Mouse (Mus musculus): ENCODE measurements around the gene Fam189a2. TPM values are rescaled to one million over a fixed set of nuclear protein-coding genes. Genes with fewer than 3 reads are reported as not detected.

Gene Fam189a2
- polyA plus RNA-seq, 2 experiments, result 1.0 to 4.5 TPM

GRCm38 (mm10) chr19:23956299-23956975 is 74.4 kb downstream of the Fam189a2 start:
- no peak overlapping the region for H3K9ac ChIP-seq (ENCODE audit: low read depth, low read length, severe bottlenecking)
- DNase-seq (ENCODE audit: low spot score) (no peak), ATAC-seq (ENCODE audit: low FRiP score, low read depth) (no peak)
- H3K36me3 ChIP-seq (ENCODE audit: control insufficient read depth, insufficient read depth, low read length), result no peaks in the 10 kb centered on the region
- no peak for TF ChIP-seq POLR2A (IDR thresholded peaks at IDR 0.05; ENCODE audit: borderline replicate concordance, extremely low read depth, insufficient read depth, insufficient read length)
- no peak overlapping the region for H3K27ac ChIP-seq (replicated peaks; ENCODE audit: low read depth, low read length)
- no peaks in the 10 kb centered on the region for H3K27me3 ChIP-seq (ENCODE audit: control insufficient read depth, insufficient read depth, low read length)
- 64% methylated on average over 17 of the region's 17 CpGs for WGBS
- peaks cover 3% of the 10 kb centered on the region; the same call in 1 of the 2 replicates for H3K4me1 ChIP-seq (ENCODE audit: control insufficient read depth, insufficient read depth, low read length)
- no peak overlapping the region for H3K4me3 ChIP-seq (replicated peaks; ENCODE audit: low read length)
- H3K9me3 ChIP-seq (ENCODE audit: control insufficient read depth, low read length), result no peaks in the 10 kb centered on the region
- no peak overlapping the region for H3K4me2 ChIP-seq (replicated peaks; ENCODE audit: low read depth, low read length, severe bottlenecking)

- no peak overlapping the region for H3K27ac ChIP-seq (replicated peaks; ENCODE audit: low read depth, low read length)
- no peak for ATAC-seq (ENCODE audit: low FRiP score, low read depth)
- H3K27me3 ChIP-seq (ENCODE audit: control insufficient read depth, insufficient read depth, low read length), result no peaks in the 10 kb centered on the region
- no peak overlapping the region for H3K9ac ChIP-seq (ENCODE audit: low read depth, low read length, severe bottlenecking)
- no peak overlapping the region for H3K4me2 ChIP-seq (replicated peaks; ENCODE audit: low read depth, low read length, severe bottlenecking)
- H3K9me3 ChIP-seq (ENCODE audit: control insufficient read depth, low read length), result no peaks in the 10 kb centered on the region
- no peak for DNase-seq (ENCODE audit: low spot score)
- WGBS, result 86% methylated on average over 8 of the region's 8 CpGs
- H3K4me1 ChIP-seq (ENCODE audit: control insufficient read depth, insufficient read depth, low read length), result peaks cover 3% of the 10 kb centered on the region; the same call in 1 of the 2 replicates
- no peaks in the 10 kb centered on the region for H3K36me3 ChIP-seq (ENCODE audit: control insufficient read depth, insufficient read depth, low read length)
- no peak for TF ChIP-seq POLR2A (IDR thresholded peaks at IDR 0.05; ENCODE audit: borderline replicate concordance, extremely low read depth, insufficient read depth, insufficient read length)
- H3K4me3 ChIP-seq (replicated peaks; ENCODE audit: low read length), result no peak overlapping the region
These were observed 75.4 kb downstream of the Fam189a2 start for GRCm38 (mm10) chr19:23955461-23955860.

GRCm38 (mm10) chr19:23948301-23949000 is 82.4 kb downstream of the Fam189a2 start:
- Histone ChIP-seq H3K4me3 (replicated peaks; ENCODE audit: low read length) (no peak overlapping the region), H3K9me3 (ENCODE audit: control insufficient read depth, low read length) (no peaks in the 10 kb centered on the region), H3K27ac (replicated peaks; ENCODE audit: low read depth, low read length) (no peak overlapping the region), H3K27me3 (ENCODE audit: control insufficient read depth, insufficient read depth, low read length) (no peaks in the 10 kb centered on the region), H3K9ac (ENCODE audit: low read depth, low read length, severe bottlenecking) (no peak overlapping the region), H3K36me3 (ENCODE audit: control insufficient read depth, insufficient read depth, low read length) (no peaks in the 10 kb centered on the region), H3K4me2 (replicated peaks; ENCODE audit: low read depth, low read length, severe bottlenecking) (no peak overlapping the region), H3K4me1 (ENCODE audit: control insufficient read depth, insufficient read depth, low read length) (no peaks in the 10 kb centered on the region)
- ATAC-seq (ENCODE audit: low FRiP score, low read depth) (no peak), DNase-seq (ENCODE audit: low spot score) (no peak)
- 45% methylated on average over 12 of the region's 12 CpGs for WGBS
- TF ChIP-seq POLR2A (IDR thresholded peaks at IDR 0.05; ENCODE audit: borderline replicate concordance, extremely low read depth, insufficient read depth, insufficient read length), result no peak

GRCm38 (mm10) chr19:23947871-23948270 is 82.9 kb downstream of the Fam189a2 start:
- no peak overlapping the region for H3K27ac ChIP-seq (replicated peaks; ENCODE audit: low read depth, low read length)
- no peaks in the 10 kb centered on the region for H3K9me3 ChIP-seq (ENCODE audit: control insufficient read depth, low read length)
- DNase-seq (ENCODE audit: low spot score) (no peak), ATAC-seq (ENCODE audit: low FRiP score, low read depth) (no peak)
- H3K4me1 ChIP-seq (ENCODE audit: control insufficient read depth, insufficient read depth, low read length), result no peaks in the 10 kb centered on the region
- TF ChIP-seq POLR2A (IDR thresholded peaks at IDR 0.05; ENCODE audit: borderline replicate concordance, extremely low read depth, insufficient read depth, insufficient read length), result no peak
- no peak overlapping the region for H3K9ac ChIP-seq (ENCODE audit: low read depth, low read length, severe bottlenecking)
- H3K4me2 ChIP-seq (replicated peaks; ENCODE audit: low read depth, low read length, severe bottlenecking), result no peak overlapping the region
- H3K27me3 ChIP-seq (ENCODE audit: control insufficient read depth, insufficient read depth, low read length), result no peaks in the 10 kb centered on the region
- no peak overlapping the region for H3K4me3 ChIP-seq (replicated peaks; ENCODE audit: low read length)
- 61% methylated on average over 4 of the region's 4 CpGs for WGBS
- H3K36me3 ChIP-seq (ENCODE audit: control insufficient read depth, insufficient read depth, low read length), result no peaks in the 10 kb centered on the region

- 85% methylated on average over 4 of the region's 4 CpGs for WGBS
- no peak overlapping the region for H3K27ac ChIP-seq (replicated peaks; ENCODE audit: low read depth, low read length)
- H3K9me3 ChIP-seq (ENCODE audit: control insufficient read depth, low read length), result no peaks in the 10 kb centered on the region
- no peak overlapping the region for H3K4me2 ChIP-seq (replicated peaks; ENCODE audit: low read depth, low read length, severe bottlenecking)
- no peaks in the 10 kb centered on the region for H3K36me3 ChIP-seq (ENCODE audit: control insufficient read depth, insufficient read depth, low read length)
- no peaks in the 10 kb centered on the region for H3K4me1 ChIP-seq (ENCODE audit: control insufficient read depth, insufficient read depth, low read length)
- TF ChIP-seq POLR2A (IDR thresholded peaks at IDR 0.05; ENCODE audit: borderline replicate concordance, extremely low read depth, insufficient read depth, insufficient read length), result no peak
- H3K9ac ChIP-seq (ENCODE audit: low read depth, low read length, severe bottlenecking), result no peak overlapping the region
- ATAC-seq (ENCODE audit: low FRiP score, low read depth), result no peak
- no peaks in the 10 kb centered on the region for H3K27me3 ChIP-seq (ENCODE audit: control insufficient read depth, insufficient read depth, low read length)
- H3K4me3 ChIP-seq (replicated peaks; ENCODE audit: low read length), result no peak overlapping the region
- no peak for DNase-seq (ENCODE audit: low spot score)
These were observed 84.1 kb downstream of the Fam189a2 start for GRCm38 (mm10) chr19:23946751-23947150.

Measured in limb, embryonic 14.5 days (tissue).